Mouse (Mus musculus): ENCODE data around the gene Vsig10.
"Not testable (repeated sequence)": the region's sequence is repeated elsewhere in the genome, so short reads cannot be mapped to it uniquely, and the experiment has no call there.

The Vsig10 gene

DNA sequence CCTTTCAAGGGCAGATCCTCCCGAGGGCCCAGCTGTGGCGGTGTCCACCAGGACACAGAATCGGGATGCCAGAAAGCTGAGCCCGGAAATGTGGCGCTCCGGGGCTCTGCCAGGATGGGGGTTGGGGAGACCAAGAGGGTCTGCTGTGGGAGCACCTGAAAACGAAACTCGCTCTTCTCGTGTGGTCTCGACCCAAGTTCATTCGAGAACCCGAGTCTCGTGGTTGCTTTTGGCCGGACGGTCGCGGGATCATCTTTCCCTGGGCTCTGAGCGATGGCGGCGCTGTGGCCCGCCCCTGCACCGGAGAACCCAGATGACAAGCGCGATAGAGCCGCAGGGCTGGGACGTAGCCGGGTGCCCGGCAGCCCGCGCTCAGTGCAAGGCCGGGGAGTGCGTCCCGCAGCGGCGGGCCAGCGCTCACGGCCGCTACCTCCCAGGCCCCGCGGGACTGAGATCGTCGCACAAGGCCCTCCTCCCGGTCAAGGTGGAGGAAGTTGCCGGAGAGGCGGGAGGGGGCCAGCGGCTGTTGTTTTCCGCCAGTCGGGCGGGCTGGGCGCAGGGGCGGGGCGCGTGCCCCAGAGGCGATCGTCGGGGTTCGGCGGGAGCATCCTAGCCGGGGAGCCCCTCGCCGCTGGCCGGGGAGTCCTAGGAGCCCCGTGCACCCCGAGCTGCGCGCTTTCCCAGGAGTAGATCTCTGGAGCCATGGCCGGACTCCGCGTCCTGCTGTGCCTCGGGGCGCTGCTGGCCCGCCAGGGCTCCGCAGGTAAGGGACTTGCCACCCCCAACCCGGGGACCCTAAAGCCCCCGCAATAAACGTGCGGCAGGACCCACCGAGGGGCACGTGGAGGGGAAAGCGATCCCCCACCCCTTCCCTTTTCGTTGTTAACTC lies at the start of gene Vsig10:
Gene Vsig10 (plus strand): TSS at position 343 of the 889 bp plus-strand sequence.
- DNase-seq (ENCODE audit: low spot score) = peak; percentile 82

DNA sequence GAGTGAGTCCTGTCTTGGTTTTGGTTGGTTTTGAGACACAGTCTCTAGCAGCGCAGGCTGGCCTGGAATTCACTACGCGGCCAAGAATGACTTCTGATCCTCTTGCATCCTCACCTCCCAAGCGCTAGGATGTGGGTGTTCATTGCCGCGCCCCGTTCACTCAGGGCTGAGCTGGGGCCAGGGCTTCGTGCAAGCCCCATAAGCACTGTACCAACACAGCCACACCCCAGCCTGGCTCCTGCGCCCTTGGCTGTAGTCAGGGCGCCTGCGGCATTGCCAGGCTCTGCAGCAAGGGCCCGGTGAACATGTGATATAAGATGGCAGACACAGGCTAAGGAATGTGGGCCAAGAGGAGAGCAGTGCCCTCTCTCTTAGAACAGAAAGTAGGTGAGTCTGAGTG lies 49.5 kb upstream of the Vsig10 start:
- no peak for DNase-seq (ENCODE audit: low spot score)

DNA sequence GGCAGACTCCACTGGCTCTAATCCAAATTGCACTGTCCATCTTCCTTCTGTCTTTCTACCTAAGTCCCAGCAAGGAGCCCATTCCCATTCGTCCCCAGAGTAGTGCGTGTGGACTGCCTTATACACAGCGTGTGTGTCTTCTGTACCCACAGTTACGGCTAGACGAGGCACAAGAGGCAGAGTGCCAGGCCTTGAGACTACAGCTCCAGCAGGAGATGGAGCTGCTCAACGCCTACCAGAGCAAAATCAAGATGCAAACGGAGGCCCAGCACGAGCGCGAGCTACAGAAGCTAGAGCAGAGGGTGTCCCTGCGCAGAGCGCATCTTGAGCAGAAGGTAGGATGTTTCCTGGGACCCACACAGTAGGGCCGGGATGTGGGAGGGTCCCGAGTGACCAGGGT lies 46.9 kb upstream of the Vsig10 start:
- no peak for DNase-seq (ENCODE audit: low spot score)

DNA sequence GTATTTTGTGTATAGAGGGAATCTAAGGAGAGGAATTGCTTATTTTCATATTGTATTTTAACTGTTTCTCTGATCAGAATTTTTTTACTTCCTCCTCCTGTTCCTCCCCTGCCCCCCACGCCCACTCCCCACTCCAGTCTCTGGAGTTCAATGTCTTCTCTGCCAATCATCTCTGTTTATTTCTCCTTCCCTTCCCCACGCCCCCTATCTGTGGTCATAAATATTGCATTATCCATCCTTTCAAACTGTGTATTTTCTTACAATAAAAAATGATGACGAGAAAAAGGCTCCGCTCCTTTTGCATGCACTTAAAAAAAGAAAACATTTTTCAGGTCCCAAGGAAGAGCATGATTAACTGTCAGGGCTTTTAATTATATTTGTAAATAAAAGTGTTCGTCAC lies 44.1 kb upstream of the Vsig10 start:
- no peak for DNase-seq (ENCODE audit: low spot score)

DNA sequence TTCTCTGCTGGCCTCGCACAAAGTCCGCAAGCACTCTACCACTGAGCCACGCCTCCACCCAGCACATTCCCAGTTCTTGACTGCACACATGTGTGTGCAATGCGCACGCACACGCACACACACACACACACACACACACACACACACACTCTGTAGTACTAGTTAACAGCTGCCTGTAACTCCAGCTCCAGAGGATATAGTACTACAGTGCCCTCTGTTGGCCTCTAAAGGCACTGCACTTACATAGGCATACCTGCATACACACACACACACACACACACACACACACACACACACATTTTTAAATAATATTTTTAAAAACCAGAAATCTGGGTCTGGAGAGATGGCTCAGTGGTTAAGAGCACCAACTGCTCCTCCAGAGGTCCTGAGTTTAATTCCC lies 41.1 kb upstream of the Vsig10 start:
- no peak for DNase-seq (ENCODE audit: low spot score)

DNA sequence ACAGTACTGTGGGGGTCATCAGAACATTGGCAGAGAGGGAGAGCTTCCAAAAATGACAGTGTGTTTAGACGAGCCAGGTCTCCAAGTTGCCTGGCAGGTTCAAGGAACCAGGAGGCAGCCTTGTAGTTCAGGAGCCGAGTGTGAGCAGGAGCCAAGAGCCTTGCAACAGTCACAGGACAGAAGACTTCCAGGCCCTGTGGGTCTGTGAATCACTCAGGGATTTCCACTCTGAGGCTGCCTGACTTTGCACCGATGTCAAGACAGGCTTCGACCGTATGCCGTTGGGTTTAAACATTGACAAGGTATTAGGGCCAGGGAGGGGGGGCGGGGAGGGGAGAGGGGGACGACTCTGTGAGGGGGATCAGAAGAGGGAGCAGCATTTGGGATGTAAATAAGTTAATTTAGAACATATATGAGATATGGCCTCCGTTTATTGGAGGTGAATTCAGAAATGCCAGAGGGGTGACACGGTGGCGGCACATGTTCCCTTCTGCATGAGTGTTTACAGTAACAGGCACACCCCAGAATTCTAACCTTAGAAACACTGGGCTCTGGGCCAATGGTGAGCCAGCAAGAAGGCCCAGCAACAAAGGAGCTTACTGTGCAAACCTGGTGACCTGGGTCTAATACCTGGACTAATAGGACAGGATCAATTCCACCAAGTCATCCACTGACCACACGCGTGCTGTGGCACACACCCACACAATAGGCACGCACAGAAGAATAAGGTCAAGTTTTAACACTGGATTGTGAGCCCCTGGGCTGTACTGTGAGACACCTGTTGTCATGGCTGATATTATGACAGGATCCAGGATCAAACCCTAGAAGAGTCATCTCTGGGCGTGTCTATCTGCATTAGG lies 39.8 kb upstream of the Vsig10 start:
- no peak for DNase-seq (ENCODE audit: low spot score)

DNA sequence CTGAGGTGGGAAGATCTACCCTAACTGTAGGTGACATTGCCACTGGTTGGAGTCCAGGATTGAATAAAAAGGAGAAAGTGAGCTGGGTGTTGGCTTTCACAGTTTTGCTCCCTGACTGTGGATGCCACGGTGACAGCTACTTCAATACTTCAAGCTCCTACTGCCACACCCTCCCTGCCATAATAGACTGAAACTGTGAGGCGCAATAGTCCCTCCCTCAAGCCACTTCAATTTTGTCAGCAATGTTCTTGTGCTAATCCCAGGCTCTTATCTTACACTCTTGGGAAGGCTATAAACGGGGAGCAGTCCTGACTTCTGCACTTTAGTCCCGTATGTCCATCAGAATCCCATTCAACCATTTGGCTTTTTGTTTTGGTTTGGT lies 39.2 kb upstream of the Vsig10 start:
- DNase-seq (ENCODE audit: low spot score) = no peak

DNA sequence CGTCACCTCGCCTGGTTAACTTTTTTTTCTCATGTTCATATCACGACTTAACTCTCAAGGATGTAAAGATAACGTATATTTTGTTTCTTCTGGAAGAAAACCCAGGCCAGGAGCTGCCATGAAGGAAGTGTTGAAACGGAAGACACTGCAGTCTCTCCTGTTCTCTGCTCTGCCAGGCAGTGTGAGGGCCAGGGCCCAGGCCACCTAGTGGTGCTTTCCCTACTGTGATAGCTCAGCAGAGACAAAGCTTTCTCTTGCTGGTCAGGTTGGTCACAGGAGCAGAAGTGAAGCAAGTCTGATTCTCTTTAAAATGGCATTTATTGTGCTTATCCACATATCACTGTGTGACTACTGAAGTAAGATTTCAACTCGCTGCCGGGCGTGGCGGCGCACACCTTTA lies 37.3 kb upstream of the Vsig10 start:
- peak; percentile 41 for DNase-seq (ENCODE audit: low spot score)

DNA sequence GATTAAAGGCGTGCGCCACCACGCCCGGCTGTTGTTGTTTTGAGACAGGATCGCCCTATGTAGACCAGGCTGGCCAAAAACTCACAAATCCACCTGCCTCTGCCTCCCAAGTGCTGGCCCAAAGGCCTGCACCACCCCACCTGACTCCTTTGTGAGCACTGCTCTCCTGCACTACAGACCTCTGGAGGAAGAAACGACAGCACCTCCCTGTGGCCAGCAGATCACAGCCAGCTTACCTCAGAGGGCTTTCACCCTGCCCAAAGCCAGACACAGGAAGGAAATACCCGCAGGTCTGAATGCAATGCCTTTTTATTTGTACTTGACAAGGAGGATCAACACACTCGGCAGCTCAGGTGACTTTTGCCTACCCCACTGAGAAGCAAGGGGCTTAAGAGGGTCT lies 36.5 kb upstream of the Vsig10 start:
- DNase-seq (ENCODE audit: low spot score) = peak; percentile 28

DNA sequence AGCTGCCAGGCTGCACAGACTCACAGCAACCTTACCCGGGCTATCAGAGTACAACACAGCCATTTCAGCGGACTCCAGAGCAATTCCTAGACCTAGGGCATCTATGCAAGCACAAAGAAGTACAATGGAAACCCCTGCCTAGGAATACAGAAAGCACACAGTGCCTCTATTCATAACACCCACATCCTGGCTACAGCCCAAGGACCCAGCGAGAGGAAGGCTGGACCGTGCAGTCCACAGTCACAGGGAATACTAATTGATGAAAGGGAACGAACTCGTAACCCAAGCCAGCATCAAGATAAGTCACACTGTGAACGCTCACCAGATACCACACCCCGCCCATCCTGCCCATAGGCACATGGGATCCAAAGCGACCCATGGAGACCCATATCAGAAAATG lies 34.9 kb upstream of the Vsig10 start:
- peak; percentile 52 for DNase-seq (ENCODE audit: low spot score)

DNA sequence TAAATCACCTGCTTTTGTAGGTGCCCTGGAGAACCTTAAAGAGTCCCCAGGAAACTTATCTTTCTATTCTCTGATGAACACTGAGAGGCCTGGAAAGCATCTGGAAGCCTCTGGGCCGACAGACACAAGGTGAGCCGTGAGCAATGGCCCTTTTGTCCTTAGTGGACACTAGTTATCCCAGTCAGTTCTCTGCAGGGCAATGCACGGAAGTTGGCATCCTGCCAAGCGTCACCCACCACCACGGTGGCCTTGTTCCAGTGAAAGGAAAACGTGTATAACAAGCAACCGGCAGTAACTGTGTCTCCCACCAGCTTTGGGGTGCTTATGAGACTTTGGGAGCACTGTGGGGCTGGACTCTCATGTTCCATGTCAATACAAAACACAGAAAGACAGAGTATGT lies 34.2 kb upstream of the Vsig10 start:
- peak; percentile 57 for DNase-seq (ENCODE audit: low spot score)

DNA sequence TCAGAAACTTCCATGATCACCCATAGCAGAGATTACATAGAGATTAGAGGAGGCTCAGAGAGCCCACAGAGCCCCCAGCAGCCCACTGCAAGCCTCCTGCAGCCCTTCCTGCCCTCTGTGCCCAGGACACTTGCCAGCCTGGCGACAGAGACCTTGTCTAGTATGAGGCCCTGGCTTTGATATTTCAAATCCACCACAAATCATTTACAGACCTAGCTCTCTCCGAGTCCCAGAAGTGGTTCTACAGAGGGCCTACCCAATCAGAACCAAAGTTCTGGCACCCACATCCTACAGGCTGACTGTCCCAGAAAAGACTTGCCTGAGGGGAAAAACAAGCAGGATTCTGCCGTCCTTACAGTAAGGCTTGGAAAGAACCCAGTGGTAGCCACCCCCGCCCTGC lies 33.6 kb upstream of the Vsig10 start:
- peak; percentile 23 for DNase-seq (ENCODE audit: low spot score)

DNA sequence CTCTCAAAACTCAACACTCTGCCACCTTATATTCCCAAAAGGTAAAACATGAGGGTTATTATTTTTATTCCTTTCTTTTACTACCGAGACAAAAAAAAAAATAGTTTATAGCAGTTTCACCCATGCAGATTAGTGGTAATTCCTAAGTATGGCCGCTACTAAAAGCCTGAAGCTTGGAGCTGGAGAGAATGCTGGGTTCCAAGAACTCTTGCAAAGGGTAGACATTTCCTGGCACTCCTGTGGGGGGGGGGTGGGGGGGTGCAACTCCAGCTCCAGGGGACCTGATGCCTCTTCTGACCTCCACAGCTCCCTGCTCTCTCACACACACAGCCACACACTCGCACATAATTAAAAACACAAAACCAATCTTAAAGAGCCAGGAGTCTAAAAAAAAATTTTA lies 32.6 kb upstream of the Vsig10 start:
- no peak for DNase-seq (ENCODE audit: low spot score)

DNA sequence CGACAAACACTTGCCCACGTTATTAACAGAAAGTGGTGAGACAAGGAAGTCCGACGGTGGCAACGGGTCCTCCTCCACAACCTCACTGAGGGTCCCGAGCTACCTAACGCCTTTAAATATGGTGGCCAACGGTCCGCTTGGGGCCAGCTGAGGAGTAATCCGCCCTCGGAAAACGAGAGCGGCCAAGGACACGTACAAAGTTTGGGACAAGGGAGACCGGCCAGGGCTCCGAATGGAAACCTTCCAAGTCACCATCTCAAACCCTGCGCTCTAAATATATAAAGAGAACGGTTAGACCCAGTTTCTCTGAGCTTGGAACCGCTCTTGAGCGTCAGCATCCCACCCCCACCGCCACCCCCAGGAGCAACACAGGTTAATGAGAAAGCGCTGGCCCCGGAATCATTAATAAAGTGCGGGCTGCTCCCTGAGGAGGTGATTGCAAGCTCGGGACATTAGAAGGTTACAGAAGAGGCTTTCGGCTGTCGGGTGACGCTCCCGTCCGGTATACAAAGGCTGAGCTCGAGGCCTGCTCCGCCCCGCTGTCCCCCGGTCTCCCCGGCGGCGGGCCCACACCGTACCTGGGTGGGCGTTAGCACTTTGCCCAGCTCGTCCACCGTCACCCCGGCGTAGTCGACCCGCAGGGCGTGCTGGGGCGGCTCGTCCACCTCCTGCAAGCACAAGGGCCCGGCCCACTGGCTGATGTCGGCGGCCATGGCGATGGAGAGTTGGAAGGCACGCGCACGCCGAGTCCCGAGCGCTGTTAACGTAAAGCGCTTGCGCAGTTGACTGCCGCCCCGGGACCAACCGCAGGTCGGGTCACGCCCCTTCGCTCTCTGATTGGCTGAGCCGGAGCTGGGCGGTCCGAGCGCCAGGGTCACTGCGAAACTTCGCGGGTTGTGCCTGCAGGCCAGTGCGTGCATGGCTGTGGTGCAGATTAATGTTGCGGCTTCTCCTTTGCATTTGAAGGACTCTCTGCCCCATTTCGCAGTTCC lies 31.8 kb upstream of the Vsig10 start, which contains the start of gene Pebp1:
Gene Pebp1 (minus strand): TSS at position 795 of the 992 bp plus-strand sequence.
- DNase-seq (ENCODE audit: low spot score) = peak; percentile 99

DNA sequence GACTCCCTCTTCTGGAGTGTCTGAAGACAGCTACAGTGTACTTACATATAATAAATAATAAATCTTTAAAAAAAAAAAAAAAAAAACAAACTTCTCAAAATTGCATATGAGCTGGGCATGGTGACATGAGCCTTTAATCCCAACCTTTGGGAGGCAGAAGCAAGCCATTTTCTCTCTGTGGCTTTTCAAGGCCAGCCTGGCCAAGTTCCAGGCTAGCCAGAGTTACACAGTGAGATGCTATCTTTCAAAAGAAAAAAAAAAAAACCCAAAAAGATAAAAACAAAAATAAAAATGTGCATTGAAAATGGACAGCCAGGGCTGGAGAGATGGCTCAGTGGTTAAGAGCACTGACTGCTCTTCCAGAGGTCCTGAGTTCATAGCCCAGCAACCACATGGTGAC lies 29.2 kb upstream of the Vsig10 start:
- no peak for DNase-seq (ENCODE audit: low spot score)

DNA sequence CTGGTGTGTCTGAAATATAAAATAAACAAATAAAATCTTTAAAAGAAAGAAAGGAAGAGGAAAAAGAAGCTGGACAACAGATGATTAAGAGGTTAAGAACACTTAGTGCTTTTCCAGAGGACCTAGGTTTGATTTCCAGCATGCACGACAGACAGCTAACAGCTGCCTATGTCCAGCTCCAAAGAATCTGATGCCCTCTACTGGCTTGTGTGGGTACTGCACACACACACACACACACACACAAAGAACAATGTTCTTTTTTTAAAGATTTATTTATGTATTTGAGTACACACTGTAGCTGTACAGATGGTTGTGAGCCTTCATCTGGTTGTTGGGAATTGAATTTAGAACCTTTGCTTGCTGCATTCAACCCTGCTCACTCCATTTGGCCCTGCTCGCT lies 28.8 kb upstream of the Vsig10 start:
- no peak for DNase-seq (ENCODE audit: low spot score)

DNA sequence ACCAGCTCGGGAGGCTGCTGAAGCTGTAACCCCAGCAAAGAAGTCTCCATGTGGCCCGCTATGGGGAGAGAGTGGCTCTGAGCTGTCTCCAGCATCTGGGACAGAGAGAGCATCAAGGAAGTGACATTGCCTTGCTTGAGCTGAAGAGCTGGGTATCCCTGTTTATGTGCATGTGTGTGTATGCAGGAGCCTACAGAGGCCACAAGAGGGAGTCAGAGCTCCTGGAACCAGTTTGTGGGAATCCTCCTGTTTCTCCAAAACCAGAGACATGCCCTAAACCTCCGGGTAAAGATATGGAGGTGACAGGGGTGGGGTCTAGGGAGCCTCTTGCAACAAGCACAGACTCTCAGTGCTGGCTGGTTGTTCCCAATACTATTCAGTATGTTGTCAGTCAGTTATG lies 27.6 kb upstream of the Vsig10 start:
- no peak for DNase-seq (ENCODE audit: low spot score)

DNA sequence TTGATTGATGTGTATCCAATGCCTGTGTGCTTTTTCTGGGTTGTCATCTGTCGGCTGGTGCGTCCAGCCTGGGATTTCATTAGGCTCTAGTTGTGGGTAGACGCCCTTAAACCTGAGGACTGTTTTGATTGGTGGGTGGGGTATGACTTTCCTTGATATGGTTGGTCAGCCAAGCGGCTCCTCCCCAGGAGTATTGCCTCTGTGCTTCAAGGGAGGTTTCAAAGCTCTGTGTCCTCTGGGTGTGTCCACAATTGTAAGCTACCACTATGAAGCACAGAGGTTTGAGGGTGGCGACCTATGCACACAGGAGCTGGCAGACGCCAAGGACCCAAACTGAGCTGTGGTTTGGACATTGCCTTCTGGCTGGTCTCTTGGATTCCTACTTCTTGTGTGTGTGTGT lies 26.3 kb upstream of the Vsig10 start:
- DNase-seq (ENCODE audit: low spot score) = no peak

DNA sequence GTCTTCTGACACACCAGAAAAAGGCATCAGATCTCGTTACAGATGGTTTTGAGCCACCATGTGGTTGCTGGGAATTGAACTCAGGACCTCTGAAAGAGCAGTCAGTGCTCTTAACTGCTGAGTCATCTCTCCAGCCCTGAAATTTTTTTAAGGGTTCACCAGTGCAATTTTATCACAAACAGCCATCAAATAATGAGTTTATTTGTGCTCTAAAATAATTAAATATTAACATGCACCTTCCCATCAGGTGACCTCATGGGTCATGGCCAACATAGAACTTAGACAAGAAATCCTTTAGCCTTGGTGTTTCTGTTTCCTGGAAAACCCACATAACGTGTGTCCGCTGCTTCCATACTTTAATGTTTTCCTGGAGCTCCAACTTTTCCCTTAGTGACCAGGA lies 25.1 kb upstream of the Vsig10 start:
- not testable (repeated sequence) for DNase-seq (ENCODE audit: low spot score)

DNA sequence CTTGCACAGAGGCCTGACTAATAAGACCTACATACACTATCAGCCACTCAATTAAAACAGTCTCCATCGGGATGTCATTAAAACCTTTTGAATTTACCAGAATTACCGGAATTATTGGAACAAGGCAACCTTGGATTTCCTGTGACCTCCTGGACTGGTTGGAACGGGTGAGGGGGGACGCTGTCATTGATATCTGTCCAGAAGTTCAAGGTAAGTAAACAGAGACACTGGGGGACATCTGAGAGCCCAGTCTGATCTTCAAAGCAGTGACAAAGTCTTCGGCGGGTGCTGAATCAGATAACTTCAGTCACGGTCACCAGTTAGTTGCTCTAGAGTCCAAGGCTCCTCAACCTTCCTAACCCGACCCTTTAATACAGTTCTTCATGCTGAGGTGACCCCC lies 23.9 kb upstream of the Vsig10 start:
- no peak for DNase-seq (ENCODE audit: low spot score)

DNA sequence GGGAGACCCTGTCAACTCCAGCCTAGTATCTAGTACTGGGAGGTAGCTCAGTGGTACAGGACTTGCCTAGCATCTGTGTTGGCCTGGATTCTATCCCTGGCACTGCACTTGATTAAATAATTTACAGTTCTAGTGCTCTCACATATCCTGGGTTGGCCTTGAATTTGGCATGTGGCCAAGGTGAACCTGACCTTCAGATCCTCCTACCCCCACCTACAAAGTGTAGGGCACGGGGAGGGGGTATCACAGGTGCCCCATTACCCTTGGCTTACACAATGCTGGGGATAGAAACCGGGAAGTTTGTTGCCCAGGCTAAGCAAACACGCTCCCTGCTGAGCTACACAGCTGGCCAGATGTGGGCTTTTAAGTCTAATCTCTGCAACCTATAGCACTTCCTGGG lies 16.0 kb upstream of the Vsig10 start:
- DNase-seq (ENCODE audit: low spot score) = no peak

Data from MN1 (cell line).